Mouse (Mus musculus) forebrain, embryonic 12.5 days (tissue): ENCODE measurements around the gene Pxk. TPM values are rescaled to one million over a fixed set of nuclear protein-coding genes. Genes with fewer than 3 reads are reported as not detected.

Experiments used
- ATAC-seq: fragments of 200-750 bp; cut with Nextera tagmentation; 2 replicates; pipeline ENCODE4 v1.8.0; 2017; ENCODE audit warnings: moderate TSS enrichment; ENCODE audit not compliant: low FRiP score
- H3K27ac ChIP-seq: fragments of 300-500 bp; sonication (generic); 2 replicates; pipeline ENCODE4 v1.5.1; 2016; ENCODE audit warnings: mild to moderate bottlenecking
- H3K27me3 ChIP-seq: fragments of 300-500 bp; sonication (generic); 2 replicates; pipeline ENCODE4 v1.6.1; 2016; ENCODE audit warnings: mild to moderate bottlenecking
- H3K36me3 ChIP-seq: fragments of 300-500 bp; sonication (generic); replicated peaks from 2 replicates; pipeline ENCODE4 v1.6.1; 2016; ENCODE audit warnings: mild to moderate bottlenecking
- H3K4me1 ChIP-seq: fragments of 300-500 bp; sonication (generic); 2 replicates; pipeline ENCODE4 v1.6.1; 2016
- H3K4me2 ChIP-seq: fragments of 300-500 bp; sonication (generic); 2 replicates; pipeline ENCODE4 v1.6.1; 2016; ENCODE audit warnings: mild to moderate bottlenecking, moderate library complexity
- H3K4me3 ChIP-seq: fragments of 300-500 bp; sonication (generic); replicated peaks from 2 replicates; pipeline ENCODE4 v1.5.1; 2016; ENCODE audit warnings: mild to moderate bottlenecking
- H3K9ac ChIP-seq: fragments of 300-500 bp; sonication (generic); 2 replicates; pipeline ENCODE4 v1.6.1; 2016; ENCODE audit warnings: mild to moderate bottlenecking
- H3K9me3 ChIP-seq: fragments of 300-500 bp; sonication (generic); 2 replicates; pipeline ENCODE4 v1.6.1; 2016
- WGBS: fragments of 180-500 bp; shearing (Covaris S2); methylation state at CpG from one replicate; pipeline ENCODE4 v1.1.7; 2016; 5-methylcytosine and 5-hydroxymethylcytosine counted together
- polyA plus RNA-seq: library from polyadenylated mRNA; unstranded; fragments of >200 nt; fragmentation: Nextera tagmentation; extraction: Ambion mirVana; gene quantifications from 2 replicates; pipeline ENCODE4 v1.2.1, GENCODE M21; 2016

Gene Pxk
- polyA plus RNA-seq, 1 experiment from 2014 or later, result 30.3 TPM

DNA sequence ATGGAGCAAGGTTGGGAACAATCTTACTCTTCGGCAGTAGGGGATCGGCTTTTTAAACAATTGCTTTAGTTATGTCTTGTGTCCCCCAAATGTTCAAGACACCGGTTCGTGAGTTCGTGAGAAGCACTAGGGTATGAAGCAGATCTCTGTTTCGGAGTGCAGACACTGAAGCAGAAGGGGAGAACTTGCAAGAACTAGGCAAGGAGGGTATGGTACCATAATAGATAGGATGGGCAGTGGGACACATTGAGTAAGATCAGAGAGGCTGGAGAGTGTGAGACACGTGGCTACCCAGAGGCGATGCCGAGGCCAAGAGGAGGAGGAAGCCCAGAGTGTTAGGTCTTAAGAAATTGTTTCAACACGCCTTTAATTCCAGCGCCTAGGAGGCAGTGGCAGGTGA is 17.3 kb upstream of the Pxk start:
- peak overlapping the region; percentile 69 for H3K4me3 ChIP-seq
- H3K9ac ChIP-seq, result peak overlapping the region; percentile 74
- H3K4me2 ChIP-seq, result peak overlapping the region; percentile 83
- no peaks in the 10 kb centered on the region for H3K27me3 ChIP-seq
- H3K9me3 ChIP-seq, result no peaks in the 10 kb centered on the region
- peak overlapping the region; percentile 91 for H3K27ac ChIP-seq
- ATAC-seq, result peak; percentile 47
- H3K4me1 ChIP-seq, result peaks cover 15% of the 10 kb centered on the region
- H3K36me3 ChIP-seq, result peaks cover 18% of the 10 kb centered on the region
- WGBS, result 8% methylated on average over 11 of the region's 11 CpGs

DNA sequence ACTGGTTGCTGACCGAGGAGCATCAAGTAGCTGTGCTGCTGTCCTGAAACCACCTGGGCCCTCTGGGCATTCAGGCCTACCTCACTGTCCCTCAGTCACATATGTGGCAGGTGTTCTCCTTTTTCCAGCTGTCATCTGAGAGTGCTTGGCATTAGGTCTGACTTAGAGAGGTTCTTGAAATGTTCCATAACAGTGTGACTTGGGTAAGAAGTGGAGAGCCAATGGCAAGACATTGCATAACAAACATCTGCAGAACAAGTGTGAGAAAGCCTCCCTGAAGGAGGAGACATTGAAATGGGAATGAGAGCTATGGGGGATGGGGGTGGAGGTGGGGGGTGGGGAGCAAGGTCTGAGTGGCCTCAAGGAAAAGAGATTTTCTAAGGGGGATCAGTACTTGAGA is 15.1 kb upstream of the Pxk start:
- Histone ChIP-seq H3K4me1 (peaks cover 15% of the 10 kb centered on the region), H3K9me3 (no peaks in the 10 kb centered on the region), H3K27ac (no peak overlapping the region), H3K36me3 (peaks cover 30% of the 10 kb centered on the region), H3K27me3 (no peaks in the 10 kb centered on the region), H3K4me3 (no peak overlapping the region), H3K9ac (no peak overlapping the region), H3K4me2 (no peak overlapping the region)
- 86% methylated on average over 1 of the region's 1 CpGs for WGBS
- ATAC-seq, result no peak

DNA sequence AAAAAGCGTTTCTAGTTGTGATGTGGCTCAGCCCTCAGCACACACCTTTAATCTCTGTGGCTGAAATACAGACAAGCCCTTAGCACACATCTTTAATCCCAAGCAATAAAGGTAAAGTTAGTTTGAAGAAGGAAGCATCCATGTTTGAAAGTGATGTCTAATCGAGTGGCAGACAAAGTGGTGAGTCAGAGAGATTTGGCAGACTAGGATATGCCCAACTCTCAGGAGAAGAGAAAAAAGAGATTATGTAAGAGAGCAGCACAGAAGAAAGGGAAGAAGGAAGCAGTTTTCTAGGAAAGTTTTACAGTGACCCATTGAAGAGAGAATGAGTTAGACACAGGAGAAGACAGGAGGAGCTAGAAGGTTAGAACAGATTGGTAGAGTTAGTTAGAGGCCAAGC is 9.0 kb upstream of the Pxk start:
- 90% methylated on average over 2 of the region's 2 CpGs for WGBS
- no peak for ATAC-seq

DNA sequence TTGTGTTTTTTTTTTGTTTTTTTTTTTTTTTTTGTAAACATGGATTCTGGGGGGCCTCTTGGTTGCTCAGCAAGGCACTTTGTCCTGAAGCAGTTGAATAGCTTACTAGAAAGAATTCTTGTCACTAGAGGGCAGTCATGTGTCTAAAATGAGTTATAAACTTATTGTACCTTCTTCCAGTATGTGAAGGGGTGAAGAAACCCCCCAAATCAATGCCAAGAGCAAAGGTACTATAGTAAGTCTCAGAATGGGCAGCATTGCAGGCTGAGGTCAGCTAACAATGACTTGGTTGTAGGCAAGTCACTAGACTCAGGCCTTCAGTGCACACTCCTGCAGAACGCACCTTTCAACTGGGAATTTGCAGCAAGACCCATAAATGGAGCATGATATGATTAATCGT is 5.4 kb upstream of the Pxk start:
- peak; percentile 59; the same call in 1 of the 2 replicates for ATAC-seq

More for the DNA sequence above, 9.0 kb upstream of the Pxk start:
- no peaks in the 10 kb centered on the region for H3K27me3 ChIP-seq
- H3K4me3 ChIP-seq, result no peak overlapping the region
- 0 out of 2 replicates have a peak, but pooled peaks cover 4% of the 10 kb centered on the region for H3K4me1 ChIP-seq
- H3K36me3 ChIP-seq, result peaks cover 58% of the 10 kb centered on the region
- H3K9me3 ChIP-seq, result no peaks in the 10 kb centered on the region
- no peak overlapping the region for H3K9ac ChIP-seq
- H3K4me2 ChIP-seq, result no peak overlapping the region
- no peak overlapping the region for H3K27ac ChIP-seq

DNA sequence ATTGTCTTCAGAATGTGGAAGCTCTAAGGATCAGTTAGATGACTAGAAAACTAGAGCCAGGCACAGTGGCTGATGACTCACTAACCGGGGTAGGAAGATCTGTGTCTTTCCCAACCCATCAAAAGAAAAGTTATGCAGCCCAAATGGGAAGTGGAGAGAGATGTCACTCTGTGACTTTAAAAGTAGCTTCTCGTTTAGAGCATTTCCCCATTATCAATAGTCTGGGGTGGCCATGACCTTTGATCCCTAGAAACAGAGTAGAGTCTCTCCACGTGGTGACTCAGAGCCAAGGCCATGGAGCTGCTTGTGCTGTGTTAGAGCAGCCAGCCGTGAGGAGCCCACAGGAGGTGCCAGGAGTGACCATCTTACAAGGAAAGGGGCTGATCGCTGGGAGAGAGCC is 4.6 kb upstream of the Pxk start:
- H3K4me2 ChIP-seq, result no peak overlapping the region
- no peak overlapping the region for H3K9ac ChIP-seq
- no peak overlapping the region for H3K27ac ChIP-seq
- H3K27me3 ChIP-seq, result no peaks in the 10 kb centered on the region
- peak; percentile 27 for ATAC-seq
- 0 out of 2 replicates have a peak, but pooled peaks cover 7% of the 10 kb centered on the region for H3K4me1 ChIP-seq
- no peak overlapping the region for H3K4me3 ChIP-seq
- 46% methylated on average over 5 of the region's 5 CpGs for WGBS
- H3K36me3 ChIP-seq, result peaks cover 29% of the 10 kb centered on the region
- no peaks in the 10 kb centered on the region for H3K9me3 ChIP-seq

More for the DNA sequence above, 5.4 kb upstream of the Pxk start:
- Histone ChIP-seq H3K9ac (no peak overlapping the region), H3K4me2 (no peak overlapping the region), H3K4me3 (no peak overlapping the region), H3K36me3 (peaks cover 34% of the 10 kb centered on the region), H3K27me3 (no peaks in the 10 kb centered on the region), H3K9me3 (no peaks in the 10 kb centered on the region), H3K27ac (no peak overlapping the region), H3K4me1 (0 out of 2 replicates have a peak, but pooled peaks cover 4% of the 10 kb centered on the region)
- 91% methylated on average over 2 of the region's 2 CpGs for WGBS

DNA sequence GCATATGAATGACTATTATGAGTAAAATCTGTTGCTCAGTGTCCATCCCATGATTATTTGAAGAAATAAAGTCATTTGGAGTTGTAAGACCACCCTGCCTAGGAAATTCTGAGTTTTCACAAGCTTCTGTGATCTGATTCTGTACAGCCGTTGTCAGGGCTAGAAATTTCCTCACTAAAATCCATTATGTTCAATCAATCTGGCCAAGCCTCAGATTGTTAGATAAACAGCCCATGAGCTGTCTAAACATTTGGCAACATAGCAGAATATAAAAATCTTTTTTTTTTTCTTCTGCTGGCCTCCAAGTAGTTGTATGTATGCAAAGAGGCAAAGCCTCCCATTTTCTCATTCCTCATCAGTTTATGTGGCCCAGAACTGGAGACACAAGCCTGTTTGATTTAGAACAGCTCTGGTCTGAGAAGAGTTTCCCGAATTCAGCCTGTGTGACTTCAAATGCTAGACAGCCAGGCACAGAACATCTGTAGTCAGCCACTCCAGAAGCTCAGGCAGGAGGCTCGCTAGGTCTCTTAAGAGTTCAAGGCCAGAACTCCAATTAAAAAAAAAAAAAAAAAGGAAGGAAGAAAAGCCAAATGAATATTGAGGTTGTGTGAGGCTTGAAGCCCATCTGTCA is 3.0 kb upstream of the Pxk start:
- no peak overlapping the region for H3K27ac ChIP-seq
- H3K36me3 ChIP-seq, result peaks cover 13% of the 10 kb centered on the region
- no peak overlapping the region for H3K4me3 ChIP-seq
- H3K27me3 ChIP-seq, result no peaks in the 10 kb centered on the region
- H3K4me1 ChIP-seq, result peaks cover 21% of the 10 kb centered on the region
- no peak for ATAC-seq
- no peak overlapping the region for H3K9ac ChIP-seq
- no peaks in the 10 kb centered on the region for H3K9me3 ChIP-seq
- 72% methylated on average over 3 of the region's 3 CpGs for WGBS
- H3K4me2 ChIP-seq, result no peak overlapping the region

DNA sequence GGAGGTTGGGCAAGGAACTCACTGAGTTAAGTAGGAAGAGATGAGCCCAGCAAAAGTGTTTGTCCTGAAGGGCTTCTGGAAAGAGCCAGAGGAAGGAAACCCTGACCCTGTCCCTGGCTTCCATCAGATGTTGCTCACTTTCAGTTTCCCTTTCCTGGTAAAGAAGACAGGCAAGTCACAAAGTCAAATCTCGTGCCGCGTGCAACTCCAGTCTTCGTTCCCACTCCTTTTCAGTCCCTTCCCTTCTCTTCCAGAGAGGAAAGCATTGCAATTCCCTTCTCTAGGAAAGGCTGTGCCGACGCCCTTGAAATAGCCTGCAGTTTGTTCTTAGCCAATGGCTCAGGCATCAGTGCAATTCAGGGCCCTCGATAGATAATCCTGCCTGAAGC is 2.5 kb upstream of the Pxk start:
- WGBS, result 69% methylated on average over 7 of the region's 7 CpGs

DNA sequence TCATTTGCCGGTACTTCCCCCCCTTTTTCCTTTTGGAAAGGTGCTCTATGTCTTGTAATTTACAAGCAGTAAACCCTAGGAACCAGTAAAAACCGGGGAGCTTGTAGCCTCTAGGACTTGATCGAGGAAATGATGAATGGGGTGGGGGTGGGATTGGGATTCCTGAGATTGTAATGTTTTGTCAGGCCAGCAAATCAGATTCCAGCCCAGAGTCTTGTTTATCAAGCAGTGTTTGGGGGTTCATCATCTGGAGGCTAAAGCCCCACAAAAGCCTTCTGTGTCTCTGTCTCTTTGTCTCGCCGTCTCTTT is 630 bp downstream of the Pxk start:
- ATAC-seq, result no peak
- peak overlapping the region; percentile 76 for H3K27ac ChIP-seq
- no peaks in the 10 kb centered on the region for H3K9me3 ChIP-seq
- H3K4me2 ChIP-seq, result peak overlapping the region; percentile 64
- no peaks in the 10 kb centered on the region for H3K27me3 ChIP-seq
- H3K36me3 ChIP-seq, result no peaks in the 10 kb centered on the region
- WGBS, result 5% methylated on average over 5 of the region's 5 CpGs
- H3K9ac ChIP-seq, result peak overlapping the region; percentile 85
- H3K4me3 ChIP-seq, result peak overlapping the region; percentile 89
- H3K4me1 ChIP-seq, result peaks cover 28% of the 10 kb centered on the region

More for the DNA sequence above, 2.5 kb upstream of the Pxk start:
- Histone ChIP-seq H3K4me2 (no peak overlapping the region), H3K9me3 (no peaks in the 10 kb centered on the region), H3K27ac (no peak overlapping the region), H3K4me1 (peaks cover 21% of the 10 kb centered on the region), H3K9ac (no peak overlapping the region), H3K36me3 (peaks cover 8% of the 10 kb centered on the region), H3K27me3 (no peaks in the 10 kb centered on the region), H3K4me3 (no peak overlapping the region)
- ATAC-seq, result no peak

DNA sequence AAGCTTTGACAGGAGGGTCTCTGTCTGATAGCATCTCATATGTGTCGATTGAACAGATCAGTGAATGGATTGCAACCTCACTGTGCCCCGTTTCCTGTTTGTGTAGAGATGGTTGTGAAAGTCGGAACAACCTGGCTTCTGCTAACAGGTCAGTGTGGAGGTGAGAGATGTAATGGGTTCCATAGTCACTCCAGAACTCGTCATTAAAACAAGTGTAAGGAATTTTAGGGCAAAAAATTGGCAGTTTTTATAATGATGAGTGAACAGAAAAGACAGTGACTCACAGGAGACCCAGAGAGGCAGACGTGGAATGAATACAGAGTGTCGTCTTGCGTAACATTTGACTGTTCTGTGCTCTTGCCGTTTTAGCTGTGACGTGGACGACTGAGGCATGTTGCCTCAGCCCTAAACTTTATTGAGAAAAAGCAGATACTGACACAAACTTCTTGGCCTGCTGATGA is 1.6 kb downstream of the Pxk start:
- no peak for ATAC-seq
- Histone ChIP-seq H3K27me3 (no peaks in the 10 kb centered on the region), H3K36me3 (no peaks in the 10 kb centered on the region), H3K27ac (no peak overlapping the region), H3K9ac (no peak overlapping the region; the same call in 1 of the 2 replicates), H3K4me1 (peaks cover 27% of the 10 kb centered on the region), H3K4me2 (peak overlapping the region; percentile 64), H3K4me3 (peak overlapping the region; percentile 13; the same call in 1 of the 2 replicates), H3K9me3 (no peaks in the 10 kb centered on the region)
- 71% methylated on average over 10 of the region's 10 CpGs for WGBS

DNA sequence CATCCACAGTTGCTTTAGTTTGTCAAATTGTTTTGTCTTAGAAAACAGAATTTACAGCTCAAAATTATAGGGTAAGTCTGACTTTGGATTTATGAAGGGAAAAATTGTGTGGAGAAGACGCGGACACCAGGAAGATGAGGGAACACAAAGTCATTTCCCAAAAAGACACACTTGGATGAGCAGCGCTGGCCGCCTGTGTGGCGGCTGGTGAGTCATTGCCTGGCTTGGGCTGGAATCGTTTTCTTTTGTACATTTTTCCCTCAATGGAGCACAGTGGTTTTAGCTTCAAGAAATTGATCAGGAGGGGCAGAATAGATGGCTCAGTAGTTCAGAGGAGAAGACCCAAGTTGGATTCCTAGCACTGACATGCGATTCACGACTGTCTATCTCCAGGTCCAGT is 3.9 kb downstream of the Pxk start:
- no peak for ATAC-seq
- H3K36me3 ChIP-seq, result no peaks in the 10 kb centered on the region
- H3K9ac ChIP-seq, result no peak overlapping the region
- H3K4me1 ChIP-seq, result peaks cover 27% of the 10 kb centered on the region
- H3K9me3 ChIP-seq, result no peaks in the 10 kb centered on the region
- no peak overlapping the region for H3K27ac ChIP-seq
- no peaks in the 10 kb centered on the region for H3K27me3 ChIP-seq
- WGBS, result 88% methylated on average over 8 of the region's 8 CpGs
- no peak overlapping the region for H3K4me3 ChIP-seq
- H3K4me2 ChIP-seq, result no peak overlapping the region

DNA sequence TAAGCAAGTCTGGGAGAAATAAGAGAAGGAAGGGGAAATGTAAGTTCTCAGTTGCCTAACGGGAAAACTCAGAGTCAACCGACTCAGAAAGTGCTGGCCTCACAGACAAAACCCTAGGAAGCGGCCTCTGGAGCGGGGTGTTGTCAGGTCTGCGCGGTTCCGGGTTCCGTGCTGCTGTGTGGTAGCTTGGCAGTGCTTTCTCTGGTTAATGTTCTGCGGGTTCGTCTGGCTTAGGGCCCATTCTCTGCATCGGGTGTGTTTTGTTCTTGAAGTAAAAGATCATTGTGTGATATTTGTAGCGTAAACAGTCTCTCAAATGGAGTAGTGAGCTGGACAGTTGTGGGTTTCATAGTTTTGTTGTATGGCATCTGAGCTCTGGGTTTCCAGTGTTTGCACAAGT is 4.7 kb downstream of the Pxk start:
- H3K9ac ChIP-seq, result no peak overlapping the region
- H3K4me1 ChIP-seq, result peaks cover 26% of the 10 kb centered on the region
- ATAC-seq, result no peak
- H3K9me3 ChIP-seq, result no peaks in the 10 kb centered on the region
- no peak overlapping the region for H3K4me2 ChIP-seq
- H3K4me3 ChIP-seq, result no peak overlapping the region
- H3K36me3 ChIP-seq, result no peaks in the 10 kb centered on the region
- 87% methylated on average over 12 of the region's 12 CpGs for WGBS
- no peaks in the 10 kb centered on the region for H3K27me3 ChIP-seq
- no peak overlapping the region for H3K27ac ChIP-seq

DNA sequence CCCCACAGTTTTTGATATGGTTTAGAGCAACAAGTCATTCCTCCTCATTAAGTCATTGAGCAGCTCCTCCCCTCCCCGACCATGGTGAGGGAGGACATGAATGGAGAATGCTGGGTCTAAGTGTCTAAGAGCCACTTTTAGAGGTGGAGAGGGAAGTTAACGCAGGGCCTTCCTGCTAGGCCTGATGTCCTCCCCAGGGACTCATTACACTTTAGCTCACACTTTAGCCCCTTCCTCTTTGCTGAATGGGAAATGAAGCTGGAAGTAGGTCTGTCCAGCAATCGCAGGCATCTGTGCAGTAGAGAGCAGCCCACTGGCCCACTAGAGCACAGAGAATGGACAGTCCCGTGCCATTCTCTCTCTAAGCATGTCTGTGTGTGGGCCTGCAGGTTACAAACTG is 10.0 kb downstream of the Pxk start:
- WGBS, result 90% methylated on average over 4 of the region's 4 CpGs
- Histone ChIP-seq H3K27ac (no peak overlapping the region), H3K4me3 (no peak overlapping the region), H3K4me1 (peaks cover 3% of the 10 kb centered on the region; the same call in 1 of the 2 replicates), H3K9me3 (no peaks in the 10 kb centered on the region), H3K27me3 (no peaks in the 10 kb centered on the region), H3K4me2 (no peak overlapping the region), H3K36me3 (no peaks in the 10 kb centered on the region), H3K9ac (no peak overlapping the region)
- no peak for ATAC-seq

DNA sequence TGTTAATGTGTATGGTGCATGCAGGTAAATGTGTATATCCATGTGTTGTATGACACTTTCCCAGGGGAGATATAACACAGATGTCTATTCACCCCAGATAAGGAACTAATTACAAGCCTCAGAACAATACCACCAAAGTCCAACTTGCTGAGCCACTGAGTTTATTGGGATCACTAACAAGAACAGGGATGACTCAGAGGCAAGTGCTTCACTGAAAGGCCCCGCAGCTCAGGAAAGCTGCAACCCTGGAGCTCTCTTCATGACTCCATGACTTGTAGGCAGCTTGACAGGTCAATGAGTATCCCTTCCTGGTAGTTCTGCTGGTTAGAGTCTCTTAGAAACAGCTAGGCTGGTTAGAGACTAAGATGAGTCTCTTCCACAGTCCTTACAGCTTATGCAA is 11.0 kb downstream of the Pxk start:
- 94% methylated on average over 1 of the region's 1 CpGs for WGBS
- H3K4me1 ChIP-seq, result no peaks in the 10 kb centered on the region
- ATAC-seq, result no peak

More for the DNA sequence above, 11.0 kb downstream of the Pxk start:
- H3K27me3 ChIP-seq, result no peaks in the 10 kb centered on the region
- no peaks in the 10 kb centered on the region for H3K36me3 ChIP-seq
- no peak overlapping the region for H3K4me2 ChIP-seq
- no peaks in the 10 kb centered on the region for H3K9me3 ChIP-seq
- no peak overlapping the region for H3K4me3 ChIP-seq
- no peak overlapping the region for H3K9ac ChIP-seq
- H3K27ac ChIP-seq, result no peak overlapping the region
